Mouse (Mus musculus) retina, adult 2 months (tissue): Measurements from ENCODE around the gene Tmco3.

Experiments used
- DNase-seq: peaks from one replicate; pipeline ENCODE4 v3.0.0-alpha.2; 2012; ENCODE audit warnings: low read depth, low spot score

Tmco3 gene

DNA sequence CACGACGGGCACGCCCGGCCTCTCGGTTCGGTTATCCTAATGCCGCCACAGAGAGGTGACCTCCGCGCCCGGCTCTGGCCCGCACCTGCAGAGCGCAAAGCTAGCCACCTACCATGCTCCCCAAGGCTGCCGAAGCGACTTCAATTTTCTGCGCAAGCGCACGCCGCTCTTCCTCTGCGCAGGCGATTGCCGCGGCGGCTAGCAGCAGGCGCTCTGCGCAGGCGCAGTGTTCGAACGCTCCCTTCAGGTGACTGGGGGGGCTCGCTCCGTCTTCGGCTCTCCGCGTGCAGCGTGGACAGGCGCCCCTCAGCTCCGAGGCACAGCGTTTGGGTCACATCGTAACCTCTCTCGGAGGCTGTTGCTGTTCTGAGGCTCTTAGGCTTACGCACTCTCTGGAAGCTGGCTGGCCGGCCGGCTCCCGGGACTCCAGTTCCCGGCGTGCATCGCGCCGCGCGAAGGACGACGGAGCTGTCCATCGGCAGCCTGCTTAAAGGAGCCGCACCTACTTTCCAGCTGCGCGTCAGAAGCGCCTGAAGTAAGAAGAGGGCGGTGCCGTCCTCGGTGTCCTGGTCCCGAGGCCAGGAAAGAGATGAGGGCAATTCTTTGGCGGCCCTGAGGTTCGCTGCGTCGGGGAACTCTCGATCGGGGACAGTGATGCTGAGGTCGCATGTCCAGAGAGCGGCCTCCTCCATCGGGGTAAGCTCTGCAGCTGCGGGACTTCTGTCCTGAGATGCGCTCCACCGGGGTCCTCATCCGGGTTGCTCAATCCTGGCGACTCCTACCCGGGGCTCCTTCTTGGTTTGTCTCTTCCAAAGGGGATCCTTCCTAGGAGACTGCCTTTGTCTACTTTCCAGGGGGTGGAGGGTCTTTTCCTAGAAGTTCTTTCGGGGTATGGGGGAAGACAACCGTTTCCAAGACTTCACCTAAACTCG lies at the start of gene Tmco3, which contains the start of gene Dcun1d2:
Tmco3 (plus strand) TSS at position 499 of the 932 bp plus-strand sequence.
Dcun1d2 (minus strand) TSS at position 440 of the 932 bp plus-strand sequence.
- DNase-seq = peak; percentile 94

GRCm38 (mm10) chr8:13240055-13240454 lies 47.9 kb upstream of the Tmco3 start:
- DNase-seq = no peak

DNA sequence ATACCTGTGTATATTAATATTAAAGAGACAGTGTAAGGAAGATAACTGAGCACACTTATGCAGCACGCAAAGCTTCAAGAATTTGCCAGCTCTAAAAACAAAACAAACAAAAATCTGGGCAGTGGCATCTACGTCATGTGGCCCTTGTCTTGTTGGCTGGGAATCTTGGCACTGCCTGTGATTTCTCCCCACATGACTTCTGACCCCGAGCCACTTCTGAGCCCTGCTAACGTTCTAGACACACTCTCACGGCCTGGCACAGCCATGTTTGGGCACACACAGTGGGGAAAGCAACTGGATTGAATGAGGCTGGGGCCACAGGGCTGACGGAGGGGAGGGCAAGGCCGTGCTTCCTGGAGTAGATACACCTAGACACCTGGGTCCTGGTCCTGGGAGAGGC lies 47.3 kb upstream of the Tmco3 start:
- DNase-seq = no peak

GRCm38 (mm10) chr8:13242985-13243870 lies 44.8 kb upstream of the Tmco3 start:
- DNase-seq = no peak

DNA sequence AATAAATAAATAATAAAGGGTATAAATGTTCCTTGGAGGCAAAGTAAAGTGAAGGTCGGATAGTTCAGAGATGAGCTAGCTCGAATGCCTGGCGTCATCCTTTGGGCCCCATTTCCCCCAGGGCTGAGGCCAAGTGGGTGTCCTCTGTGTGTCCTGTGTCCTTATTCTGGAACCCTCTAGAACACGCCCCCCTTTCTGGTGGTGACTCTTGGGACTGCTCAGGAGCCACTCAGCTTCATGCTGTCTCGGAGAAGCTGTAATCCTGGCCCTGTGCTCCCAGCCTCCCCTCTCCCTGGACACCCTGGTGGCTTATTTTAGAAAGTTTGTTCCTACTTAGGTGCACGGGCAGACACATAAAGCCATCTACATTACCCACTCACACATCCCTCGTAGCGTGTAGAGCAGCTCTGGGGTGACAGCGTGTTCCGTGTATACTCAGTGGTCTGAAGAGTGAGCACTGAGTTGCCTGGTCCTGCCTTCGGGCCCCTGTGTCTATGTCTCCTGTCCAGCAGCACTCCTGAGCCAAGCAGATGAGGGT lies 43.6 kb upstream of the Tmco3 start:
- DNase-seq = no peak

DNA sequence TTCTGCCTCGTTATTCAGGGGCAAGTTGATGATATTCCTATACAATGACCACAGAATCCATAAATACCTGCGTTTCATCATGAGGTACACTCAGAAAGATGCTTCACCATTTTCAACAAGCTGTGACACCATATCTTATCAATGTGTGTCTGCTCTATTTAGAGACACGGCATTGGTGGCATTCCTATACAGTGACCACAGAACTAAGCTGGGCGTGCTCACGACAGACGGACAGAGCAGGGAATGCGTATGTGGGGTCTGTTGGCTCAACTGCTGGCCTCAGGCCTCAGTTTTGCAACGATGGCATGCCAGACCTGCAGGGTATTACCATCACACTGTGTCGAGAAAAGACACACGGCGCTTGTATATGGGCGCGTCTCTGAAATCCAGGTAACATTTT lies 35.2 kb upstream of the Tmco3 start:
- DNase-seq = no peak

- no peak for DNase-seq
Measured at GRCm38 (mm10) chr8:13253413-13253812, 34.6 kb upstream of the Tmco3 start.

DNA sequence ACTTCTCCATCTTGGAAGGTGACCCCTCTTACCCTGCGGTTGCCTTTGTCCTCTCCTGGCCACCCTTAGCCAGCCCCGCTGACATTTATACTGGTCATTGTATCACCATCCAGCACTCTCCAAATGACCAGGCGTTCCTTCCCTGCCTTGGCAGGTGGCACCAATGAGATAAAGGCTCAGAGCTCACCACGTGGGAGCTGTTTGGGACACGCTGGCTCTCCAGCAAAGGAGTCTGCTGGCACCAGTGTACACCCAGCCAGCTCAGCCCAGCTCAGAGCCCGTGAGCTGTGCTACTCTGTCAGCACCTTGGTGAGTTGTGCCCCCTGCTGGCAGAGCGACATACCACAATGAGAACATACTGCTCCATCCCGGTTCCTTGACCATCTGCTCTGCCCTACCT lies 34.0 kb upstream of the Tmco3 start, which contains the start of gene Adprhl1:
Adprhl1 (minus strand) TSS at position 144 of the 400 bp plus-strand sequence.
- DNase-seq = peak; percentile 65

DNA sequence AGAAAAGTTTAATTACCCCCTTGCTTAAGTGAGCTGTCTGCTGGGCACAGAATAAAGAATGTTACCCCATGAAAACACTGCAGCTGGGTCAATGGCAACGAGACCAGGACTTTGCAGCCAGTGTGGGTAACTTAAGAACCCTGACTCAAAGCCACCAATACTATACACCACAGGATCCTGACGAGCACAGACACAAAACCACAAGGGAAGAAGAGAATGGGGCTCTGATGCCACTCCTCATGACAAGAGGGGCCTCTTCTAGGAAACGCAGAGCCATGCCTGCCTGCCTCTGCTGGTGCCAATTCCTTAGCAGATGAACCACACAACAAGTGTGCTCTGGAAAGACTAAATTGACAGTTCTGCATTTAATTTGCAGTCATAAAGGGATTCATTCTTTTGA lies 24.6 kb upstream of the Tmco3 start:
- DNase-seq = no peak

GRCm38 (mm10) chr8:13267566-13267965 lies 20.4 kb upstream of the Tmco3 start:
- no peak for DNase-seq

DNA sequence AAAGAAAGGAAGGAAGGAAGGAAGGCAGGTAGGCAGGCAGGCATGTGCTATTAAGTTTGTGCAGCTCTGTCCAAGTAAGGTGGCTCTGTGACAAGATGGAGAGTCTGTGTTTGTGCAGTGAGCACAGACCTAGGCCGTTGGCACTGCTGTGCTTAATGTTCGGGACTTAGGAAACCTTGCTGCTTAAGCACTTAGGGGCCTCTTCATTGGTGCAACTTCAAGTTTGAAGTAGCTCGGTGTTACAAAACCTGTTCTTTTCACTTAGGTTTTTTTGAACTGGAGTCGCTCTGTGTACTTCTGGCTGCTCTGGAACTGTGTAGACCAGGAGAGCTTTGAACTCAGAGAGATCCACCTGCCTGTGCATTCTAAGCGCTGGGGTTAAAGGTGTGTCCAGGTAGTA lies 15.2 kb upstream of the Tmco3 start:
- no peak for DNase-seq

DNA sequence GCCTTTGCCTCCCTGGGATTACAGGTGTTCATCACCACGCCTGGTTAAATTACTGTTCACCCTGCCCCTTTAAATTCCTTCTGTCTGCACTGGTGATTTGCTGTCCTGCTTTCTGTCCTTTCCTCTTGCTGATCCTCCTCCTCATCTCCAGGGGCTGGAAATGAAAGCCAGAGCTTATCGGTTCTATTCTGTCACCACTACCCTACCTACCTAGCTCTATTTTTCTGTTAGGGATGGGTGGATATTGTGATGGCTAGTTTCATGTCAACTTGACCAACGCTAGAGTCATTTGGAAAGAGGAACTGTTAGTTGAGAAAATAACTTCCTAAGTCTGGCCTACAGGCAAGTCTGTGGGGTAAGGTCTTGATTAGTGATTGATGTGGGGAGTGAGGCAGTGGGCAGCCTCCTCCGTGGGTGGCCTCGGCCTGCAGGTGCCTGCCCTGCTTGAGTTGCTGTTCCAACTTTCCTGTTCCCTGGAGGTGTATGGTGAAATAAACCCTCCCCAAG lies 11.0 kb upstream of the Tmco3 start:
- DNase-seq = no peak

- no peak for DNase-seq
Measured at GRCm38 (mm10) chr8:13283200-13283599, 4.8 kb upstream of the Tmco3 start.

DNA sequence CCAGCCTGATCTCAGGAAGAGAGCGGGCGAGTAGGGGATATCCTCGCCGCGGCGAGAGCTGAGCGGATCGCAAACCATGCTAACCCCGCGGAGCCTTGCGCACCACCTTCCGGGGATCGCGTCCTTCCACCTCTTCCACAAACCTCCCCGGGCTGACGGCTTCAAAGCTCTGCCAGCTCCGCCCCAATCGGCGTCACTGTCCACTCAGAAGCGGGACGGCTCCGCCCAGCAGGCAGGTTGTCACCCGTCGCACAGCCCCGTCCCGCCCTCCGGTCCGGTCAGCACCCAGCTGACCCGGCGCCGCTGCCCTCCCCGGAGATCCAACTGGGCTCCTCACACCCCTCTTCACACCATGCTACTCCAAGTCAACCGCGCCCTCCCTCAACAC lies 692 bp upstream of the Tmco3 start:
- DNase-seq = peak; percentile 79

GRCm38 (mm10) chr8:13288646-13289045 lies 656 bp downstream of the Tmco3 start:
- DNase-seq = no peak

- DNase-seq = peak; percentile 61
Measured at GRCm38 (mm10) chr8:13292364-13292763, 4.4 kb downstream of the Tmco3 start.

- DNase-seq = no peak
Measured at GRCm38 (mm10) chr8:13293677-13294470, 5.9 kb downstream of the Tmco3 start.

DNA sequence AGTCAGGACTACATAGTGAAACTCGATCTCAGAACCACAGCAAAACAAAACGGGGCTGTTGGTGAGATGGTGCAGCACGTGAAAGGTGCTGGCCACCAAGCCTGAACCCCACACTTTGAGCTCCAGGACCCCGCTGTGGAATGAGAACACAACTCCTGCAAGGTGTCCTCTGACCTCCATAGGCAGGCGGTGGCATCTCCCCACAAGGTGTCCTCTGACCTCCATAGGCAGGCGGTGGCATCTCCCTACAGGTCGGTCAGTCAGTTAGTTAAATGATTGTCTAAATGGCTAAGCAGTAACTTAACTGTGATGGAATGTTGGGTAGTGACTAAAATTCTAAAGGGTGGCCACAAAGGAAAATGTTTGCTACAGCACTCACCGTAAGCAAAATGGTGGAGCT lies 11.6 kb downstream of the Tmco3 start:
- no peak for DNase-seq

DNA sequence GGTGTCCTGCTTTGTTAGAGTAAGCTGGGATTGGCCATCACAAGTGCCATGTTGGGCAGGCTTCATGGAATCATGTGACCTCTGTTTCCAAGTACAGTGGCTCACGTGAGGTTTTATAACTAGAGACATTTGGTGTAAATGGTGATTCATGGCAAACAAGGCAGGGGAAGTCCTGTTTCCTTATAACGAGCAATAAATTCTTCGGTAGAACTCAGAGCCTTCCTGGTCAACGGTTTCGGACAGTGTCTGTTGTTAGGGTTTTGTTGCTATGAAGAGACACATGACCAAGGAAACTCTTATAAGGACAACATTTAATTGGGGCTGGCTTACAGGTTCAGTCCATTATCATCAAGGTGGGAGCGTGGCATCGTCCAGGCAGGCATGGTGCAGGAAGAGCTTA lies 13.0 kb downstream of the Tmco3 start:
- DNase-seq = no peak

DNA sequence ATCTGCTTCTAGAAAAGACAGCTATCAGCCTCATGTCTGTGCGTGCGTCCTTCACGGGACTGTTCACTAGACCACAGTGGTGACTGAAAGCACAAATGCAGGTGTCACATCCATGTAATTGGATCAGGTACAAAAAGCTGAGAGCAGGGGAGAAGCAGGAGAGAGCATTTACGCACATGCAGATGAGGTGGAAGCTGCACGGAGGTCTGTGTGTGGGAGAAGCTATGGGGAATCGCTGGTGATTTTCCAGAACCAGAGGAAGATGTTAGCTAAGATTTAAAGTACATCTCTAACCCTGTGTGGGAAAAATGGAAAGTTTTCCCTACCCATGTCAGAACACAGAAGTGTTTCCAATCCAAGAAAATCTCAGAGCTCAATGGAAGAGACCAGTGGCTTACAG lies 17.5 kb downstream of the Tmco3 start:
- DNase-seq = no peak

- DNase-seq = no peak
Measured at GRCm38 (mm10) chr8:13305884-13306283, 17.9 kb downstream of the Tmco3 start.
